Mouse (Mus musculus) small intestine, adult 2 months (tissue): Measurements from ENCODE around the gene Aup1. TPM values are rescaled to one million over a fixed set of nuclear protein-coding genes. Genes with fewer than 3 reads are reported as not detected.

Experiments used
- H3K27ac ChIP-seq: fragments of 200-500 bp; 2 replicates; pipeline ENCODE4 v1.5.1; 2012; ENCODE audit warnings: low read depth, low read length, control low read depth, inconsistent platforms; ENCODE audit not compliant: insufficient read depth
- H3K27me3 ChIP-seq: fragments of 200-500 bp; 2 replicates; pipeline ENCODE4 v1.6.1; 2012; ENCODE audit warnings: mild to moderate bottlenecking, moderate library complexity, low read length, inconsistent platforms; ENCODE audit not compliant: control insufficient read depth, insufficient read depth
- H3K36me3 ChIP-seq: fragments of 200-500 bp; 2 replicates; pipeline ENCODE4 v1.6.1; 2012; ENCODE audit warnings: mild to moderate bottlenecking, low read length, control low read depth, inconsistent platforms; ENCODE audit not compliant: control insufficient read depth, insufficient read depth
- H3K4me1 ChIP-seq: fragments of 200-500 bp; 2 replicates; pipeline ENCODE4 v1.6.1; 2012; ENCODE audit warnings: low read length, inconsistent platforms, mixed read lengths; ENCODE audit not compliant: control insufficient read depth, insufficient read depth, insufficient read length
- H3K4me3 ChIP-seq: fragments of 200-500 bp; 2 replicates; pipeline ENCODE4 v1.5.1; 2012; ENCODE audit warnings: low read depth, mild to moderate bottlenecking, control low read depth, inconsistent platforms, low read length, moderate library complexity
- CTCF ChIP-seq: fragments of 200-500 bp; IDR thresholded peaks from 2 replicates; pipeline ENCODE4 v1.5.1; 2012; ENCODE audit warnings: low read depth, mild to moderate bottlenecking, control low read depth, inconsistent platforms, low read length, moderate library complexity, mixed read lengths; ENCODE audit not compliant: insufficient replicate concordance, insufficient read length; ENCODE audit errors: extremely low read depth
- POLR2A ChIP-seq: fragments of 200-500 bp; IDR thresholded peaks from 2 replicates; pipeline ENCODE4 v1.6.1; 2012; ENCODE audit warnings: low read depth, mild to moderate bottlenecking, control low read depth, inconsistent platforms, low read length, moderate library complexity
- WGBS: fragments of 180-500 bp; shearing (Covaris S2); methylation state at CpG from one replicate; pipeline ENCODE4 v1.1.7; 2018; 5-methylcytosine and 5-hydroxymethylcytosine counted together
- polyA plus RNA-seq: library from polyadenylated mRNA; depleted of rRNA; stranded (reverse); fragments of >200 nt; gene quantifications from 2 replicates; pipeline ENCODE4 v1.2.3, GENCODE M21; 2012

Gene Aup1
- polyA plus RNA-seq, 1 experiment = 694 TPM

DNA sequence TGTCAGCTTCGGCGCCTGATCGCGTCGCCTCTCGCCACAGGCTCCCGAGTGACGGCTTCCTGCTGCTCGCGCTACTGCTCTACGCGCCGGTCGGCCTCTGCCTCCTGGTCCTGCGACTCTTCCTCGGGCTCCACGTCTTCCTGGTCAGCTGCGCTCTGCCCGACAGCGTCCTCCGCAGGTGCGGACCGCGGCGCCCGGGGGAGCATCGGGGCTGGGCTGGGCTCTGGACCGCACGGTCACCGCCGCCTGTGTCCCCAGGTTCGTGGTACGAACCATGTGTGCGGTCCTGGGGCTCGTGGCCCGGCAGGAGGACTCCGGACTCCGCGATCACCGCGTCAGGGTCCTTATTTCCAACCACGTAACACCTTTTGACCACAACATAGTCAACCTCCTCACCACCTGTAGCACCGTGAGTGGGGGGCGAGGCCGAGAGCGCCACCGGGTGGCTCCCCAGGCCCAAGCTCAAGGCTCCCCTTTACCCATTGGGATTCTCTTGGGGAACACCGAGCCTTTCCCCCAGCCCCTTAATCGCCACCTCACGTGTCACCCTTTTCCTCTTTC lies 630 bp downstream of the Aup1 start, which contains the start of gene Htra2:
Htra2 (minus strand) TSS at position 403 of the 561 bp plus-strand sequence.
- peaks cover 19% of the 10 kb centered on the region for H3K36me3 ChIP-seq
- H3K27me3 ChIP-seq = no peaks in the 10 kb centered on the region
- under 1% methylated on average over 50 of the region's 50 CpGs for WGBS
- peak within 1 kb of the TSS; percentile 65 for H3K27ac ChIP-seq
- peaks cover 20% of the 10 kb centered on the region for H3K4me1 ChIP-seq
- peak; percentile 35; the same call in 1 of the 2 replicates for TF ChIP-seq CTCF
- no peak for TF ChIP-seq POLR2A
- peak within 1 kb of the TSS; percentile 77 for H3K4me3 ChIP-seq

DNA sequence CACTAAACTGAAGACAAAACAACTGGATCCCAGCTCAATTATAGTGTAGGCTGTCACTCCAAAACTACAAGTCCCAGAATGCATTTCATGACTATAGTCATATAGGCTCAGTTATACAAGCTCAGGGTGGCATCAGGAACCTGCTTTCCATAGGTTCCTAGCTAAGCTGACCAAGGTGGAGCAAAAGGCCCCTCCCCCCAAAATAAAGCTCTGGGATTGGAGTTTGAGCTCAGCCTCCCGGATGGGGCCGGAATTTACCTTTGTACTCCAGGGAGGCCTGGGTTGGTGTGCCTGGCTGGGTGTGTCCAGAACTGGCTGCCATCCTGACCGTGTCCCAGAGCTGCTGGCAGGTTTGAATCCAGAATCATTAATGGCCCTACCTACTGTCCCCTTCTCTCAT lies 3.5 kb downstream of the Aup1 start, which contains the start of gene Dqx1:
Dqx1 (plus strand) TSS at position 55 of the 400 bp plus-strand sequence.
- Histone ChIP-seq H3K4me3 (peak within 1 kb of the TSS; percentile 71), H3K4me1 (peaks cover 20% of the 10 kb centered on the region), H3K27me3 (no peaks in the 10 kb centered on the region), H3K27ac (peak within 1 kb of the TSS; percentile 91), H3K36me3 (peaks cover 14% of the 10 kb centered on the region)
- 23% methylated on average over 3 of the region's 3 CpGs for WGBS
- TF ChIP-seq POLR2A = peak; percentile 89
- TF ChIP-seq CTCF = no peak

DNA sequence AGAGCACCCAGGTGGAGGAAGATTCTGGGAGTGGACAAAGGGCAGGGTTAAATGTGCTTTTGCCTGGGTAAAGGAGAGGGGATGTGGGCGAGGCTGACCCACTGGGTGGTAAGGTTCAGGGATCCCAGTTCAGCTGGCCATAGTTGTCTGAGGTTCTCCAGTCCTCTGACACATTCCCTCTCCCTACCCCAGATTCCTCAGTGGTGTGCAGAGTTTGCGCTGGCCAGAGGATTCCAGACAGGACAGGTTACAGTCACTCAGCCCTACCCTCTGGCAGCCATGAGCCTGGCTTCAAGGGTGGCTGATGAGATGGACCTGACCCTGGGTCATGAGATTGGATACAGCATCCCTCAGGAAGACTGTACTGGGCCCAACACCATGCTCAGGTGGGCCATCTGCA lies 4.4 kb downstream of the Aup1 start:
- 70% methylated on average over 2 of the region's 2 CpGs for WGBS
- Histone ChIP-seq H3K4me1 (peaks cover 14% of the 10 kb centered on the region), H3K4me3 (peak overlapping the region; percentile 71), H3K27me3 (no peaks in the 10 kb centered on the region), H3K27ac (peak overlapping the region; percentile 91), H3K36me3 (peaks cover 15% of the 10 kb centered on the region)
- TF ChIP-seq CTCF (no peak), POLR2A (no peak)

DNA sequence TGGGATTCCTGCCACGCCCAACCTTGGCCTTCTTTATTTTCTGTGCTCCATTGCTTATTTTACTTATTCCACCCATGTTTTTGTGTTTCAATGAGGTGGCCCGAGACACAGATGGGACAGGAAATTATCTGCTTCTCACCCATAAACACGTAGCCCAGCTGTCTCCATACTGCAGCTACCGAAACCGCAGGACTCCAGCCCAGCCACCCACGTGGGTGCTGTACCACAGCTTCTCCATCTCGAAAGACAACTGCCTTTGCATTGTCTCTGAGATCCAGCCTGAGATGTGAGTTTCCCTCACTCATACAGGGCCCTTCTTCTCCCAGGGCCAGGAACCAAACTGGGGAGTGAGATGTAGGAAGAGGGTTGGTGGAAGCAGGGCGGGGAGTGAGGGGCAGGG lies 11.7 kb downstream of the Aup1 start:
- peaks cover 18% of the 10 kb centered on the region for H3K4me1 ChIP-seq
- no peak overlapping the region for H3K4me3 ChIP-seq
- peaks cover 43% of the 10 kb centered on the region for H3K27me3 ChIP-seq
- 68% methylated on average over 8 of the region's 8 CpGs for WGBS
- no peak overlapping the region for H3K27ac ChIP-seq
- H3K36me3 ChIP-seq = peaks cover 8% of the 10 kb centered on the region; the same call in 1 of the 2 replicates
- TF ChIP-seq CTCF (no peak), POLR2A (no peak)

DNA sequence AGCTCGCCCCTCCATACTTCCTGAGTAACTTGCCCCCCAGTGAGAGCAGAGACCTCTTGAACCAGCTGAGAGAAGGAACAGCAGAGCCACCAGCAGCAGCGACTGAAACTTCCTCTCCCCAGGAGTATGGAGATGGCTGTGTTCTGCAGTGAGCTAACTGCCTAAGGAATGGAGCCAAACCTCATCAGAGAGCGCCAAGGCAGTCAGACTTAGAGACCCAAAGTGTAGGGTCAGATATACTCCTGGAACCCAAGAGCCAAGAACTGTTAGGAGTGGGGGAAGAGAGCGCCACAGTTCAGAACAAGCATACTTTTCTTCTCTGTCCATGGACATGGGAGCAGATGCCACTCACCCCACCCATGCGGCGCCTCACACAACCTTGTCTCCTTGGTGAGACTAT lies 12.1 kb downstream of the Aup1 start:
- Histone ChIP-seq H3K27me3 (peaks cover 47% of the 10 kb centered on the region), H3K4me1 (peaks cover 22% of the 10 kb centered on the region), H3K36me3 (peaks cover 8% of the 10 kb centered on the region; the same call in 1 of the 2 replicates), H3K27ac (no peak overlapping the region), H3K4me3 (no peak overlapping the region)
- WGBS = 77% methylated on average over 6 of the region's 6 CpGs
- no peak for TF ChIP-seq POLR2A
- no peak for TF ChIP-seq CTCF

DNA sequence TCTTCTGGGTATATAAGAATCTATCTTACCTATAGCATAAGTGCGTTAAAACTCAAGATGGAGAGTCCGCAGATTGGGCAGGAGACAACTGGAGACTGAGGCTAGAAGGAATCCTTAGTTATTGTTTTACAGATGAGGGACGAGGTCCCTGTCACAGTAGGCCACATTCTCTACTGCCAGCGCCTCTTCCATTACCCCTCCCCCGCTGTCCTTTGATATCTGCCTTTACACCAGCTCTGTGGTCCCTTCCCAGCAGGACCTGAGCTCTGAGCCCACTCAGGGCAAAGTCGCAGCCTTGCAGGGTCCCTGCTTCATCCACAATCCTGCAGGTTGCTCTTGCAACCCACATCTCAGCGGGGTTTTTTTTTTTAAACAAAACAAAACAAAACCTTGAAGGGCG lies 13.9 kb downstream of the Aup1 start:
- WGBS = 31% methylated on average over 8 of the region's 8 CpGs
- peak overlapping the region; percentile 41 for H3K4me3 ChIP-seq
- peaks cover 22% of the 10 kb centered on the region for H3K4me1 ChIP-seq
- H3K27ac ChIP-seq = no peak overlapping the region
- TF ChIP-seq POLR2A (no peak), CTCF (no peak)
- peaks cover 7% of the 10 kb centered on the region; the same call in 1 of the 2 replicates for H3K36me3 ChIP-seq
- peaks cover 62% of the 10 kb centered on the region for H3K27me3 ChIP-seq

DNA sequence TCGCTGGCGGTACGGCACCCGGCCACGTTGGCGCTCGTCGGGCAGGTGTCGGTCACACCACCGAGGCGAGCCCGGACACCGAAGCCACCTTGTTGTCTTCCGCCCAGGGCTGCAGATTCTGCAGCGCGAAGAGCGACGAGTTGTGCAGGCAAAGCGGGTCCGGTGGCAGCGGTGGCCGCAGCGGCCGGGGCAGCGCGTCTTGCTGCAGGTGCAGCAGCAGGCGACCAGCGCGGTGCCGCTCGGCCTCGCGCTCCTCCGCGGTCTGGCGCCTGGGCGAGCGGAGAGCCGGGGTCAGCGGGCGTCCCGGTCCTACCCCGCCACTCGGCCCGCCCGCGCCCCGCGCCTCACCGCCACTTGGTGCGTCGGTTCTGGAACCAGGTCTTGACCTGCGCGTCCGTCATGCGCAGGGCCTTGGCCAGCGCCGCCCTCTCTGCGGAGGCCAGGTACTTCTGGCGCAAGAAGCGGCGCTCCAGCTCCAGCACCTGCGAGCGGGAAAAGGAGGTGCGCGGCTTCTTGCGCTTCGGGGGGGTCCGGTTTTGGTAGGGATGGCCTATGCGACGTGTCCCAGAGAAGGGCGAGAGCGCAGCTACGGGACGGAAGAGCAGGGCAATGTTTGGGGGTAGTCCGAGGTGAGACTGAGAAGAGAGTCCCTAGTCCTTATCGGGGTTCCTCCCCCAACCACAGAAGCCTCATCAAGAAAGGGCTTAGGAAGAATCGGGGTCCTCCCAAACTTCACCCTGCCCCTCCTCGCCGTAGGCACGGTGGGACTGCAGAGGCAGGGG lies 14.6 kb downstream of the Aup1 start:
- H3K27me3 ChIP-seq = peaks cover 62% of the 10 kb centered on the region

More for the DNA sequence above, 14.6 kb downstream of the Aup1 start:
- WGBS = 2% methylated on average over 81 of the region's 81 CpGs
- Histone ChIP-seq H3K27ac (no peak overlapping the region), H3K36me3 (peaks cover 7% of the 10 kb centered on the region; the same call in 1 of the 2 replicates), H3K4me1 (peaks cover 22% of the 10 kb centered on the region), H3K4me3 (peak overlapping the region; percentile 41)
- TF ChIP-seq CTCF (no peak), POLR2A (no peak; the same call in 1 of the 2 replicates)
